Mouse (Mus musculus) C2C12 (cell line): ENCODE measurements around the gene Crb3.

Experiments used
- CTCF ChIP-seq: IDR thresholded peaks from one replicate; pipeline ENCODE4 v1.5.1; 2011; ENCODE audit not compliant: control insufficient read depth, insufficient read depth, insufficient read length
- MAX ChIP-seq: IDR thresholded peaks from one replicate; pipeline ENCODE4 v1.6.1; 2011; ENCODE audit warnings: mild to moderate bottlenecking, control low read depth
- MYOG ChIP-seq: IDR thresholded peaks from one replicate; pipeline ENCODE4 v1.6.1; 2011; ENCODE audit not compliant: control insufficient read depth, insufficient read length; ENCODE audit errors: extremely low read depth

- TF ChIP-seq CTCF: no peak
- TF ChIP-seq MYOG: no peak
- no peak for TF ChIP-seq MAX
Measured at GRCm38 (mm10) chr17:57012245-57012795, 46.6 kb upstream of the Crb3 start.
